ENCODE assay signal across 23 mouse cellular contexts in the genomic region with DNA sequence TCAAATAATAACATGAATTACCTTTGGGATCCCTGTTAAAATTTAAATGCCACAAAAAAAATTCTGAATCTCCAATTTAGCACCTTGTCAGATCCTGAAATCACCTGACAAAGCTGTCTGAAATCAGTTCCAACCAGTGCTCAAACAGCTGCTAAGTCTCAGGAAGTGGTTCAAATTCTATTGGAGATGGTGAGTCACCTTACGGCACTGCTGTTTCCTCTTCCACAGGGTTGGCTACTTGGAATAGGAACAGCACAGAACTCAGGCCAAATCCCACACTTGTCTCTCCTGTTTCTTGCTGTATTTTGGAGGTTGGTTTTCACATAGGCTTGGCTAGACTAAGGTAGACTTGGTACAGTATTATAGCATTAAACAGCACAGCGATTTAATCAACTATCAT.
"Had no signal": no experiment of that assay in that cellular context is flagged by ENCODE, and none has a peak within 500 bp of the region (broad histone marks: within the 10 kb centered on the region; RNA-seq: fewer than 3 reads in every experiment).

No protein-coding gene starts in this region.

- H3K9ac ChIP-seq: kidney, embryonic 15.5 days; limb, embryonic 12.5 days; limb, embryonic 15.5 days; liver, embryonic 14.5 days; liver, postnatal 0 days; lung, embryonic 14.5 days; midbrain, embryonic 12.5 days; midbrain, embryonic 15.5 days; neural tube, embryonic 13.5 days had no signal

- H3K36me3 ChIP-seq: kidney, embryonic 15.5 days; limb, embryonic 12.5 days; limb, embryonic 15.5 days; midbrain, embryonic 12.5 days; midbrain, embryonic 15.5 days; neural tube, embryonic 13.5 days had no signal

- DNase-seq: kidney, adult 8-10 months; kidney, postnatal 10 days; kidney, postnatal 36 days; left cerebral cortex, postnatal 4 days; liver, postnatal 0 days; lung, embryonic 14.5 days; retina, postnatal 1 day; right cerebral cortex, postnatal 14 days; right cerebral cortex, postnatal 4 days; thymus, adult 2 months; thymus, postnatal 25 days had no signal

- H3K4me2 ChIP-seq: kidney, embryonic 15.5 days; limb, embryonic 12.5 days; limb, embryonic 15.5 days; liver, embryonic 11.5 days; lung, embryonic 14.5 days; midbrain, embryonic 12.5 days; midbrain, embryonic 15.5 days; neural tube, embryonic 13.5 days had no signal

- H3K4me1 ChIP-seq: limb, embryonic 12.5 days; limb, embryonic 15.5 days; midbrain, embryonic 12.5 days; midbrain, embryonic 15.5 days; neural tube, embryonic 13.5 days had no signal

- H3K27me3 ChIP-seq: kidney, embryonic 15.5 days; limb, embryonic 12.5 days; limb, embryonic 15.5 days; midbrain, embryonic 12.5 days; midbrain, embryonic 15.5 days; neural tube, embryonic 13.5 days had no signal

- H3K4me3 ChIP-seq: kidney, embryonic 15.5 days; limb, embryonic 12.5 days; limb, embryonic 15.5 days; midbrain, embryonic 12.5 days; midbrain, embryonic 15.5 days; myocyte; neural tube, embryonic 13.5 days had no signal

- H3K9me3 ChIP-seq: kidney, embryonic 15.5 days; limb, embryonic 15.5 days; midbrain, embryonic 12.5 days; midbrain, embryonic 15.5 days had no signal

- H3K27ac ChIP-seq: kidney, embryonic 15.5 days; limb, embryonic 12.5 days; limb, embryonic 15.5 days; liver, embryonic 14.5 days; macrophage; midbrain, embryonic 12.5 days; midbrain, embryonic 15.5 days; neural tube, embryonic 13.5 days; stomach, postnatal 0 days had no signal

- ATAC-seq: liver, postnatal 0 days; lung, postnatal 0 days; midbrain, embryonic 15.5 days had no signal
